Mouse (Mus musculus): ENCODE results near the gene Gja10. TPM values are rescaled to one million over a fixed set of nuclear protein-coding genes. Genes with fewer than 3 reads are reported as not detected.

Gja10 gene
- polyA plus RNA-seq, 1 experiment from 2014 or later: 0.09 TPM

- DNase-seq (ENCODE audit: low spot score) (peak; percentile 50), ATAC-seq (replicated peaks; ENCODE audit: low FRiP score, low TSS enrichment, low read depth) (peak; percentile 42; the same call in 1 of the 2 replicates)
- Histone ChIP-seq H3K4me1 (replicated peaks; ENCODE audit: control insufficient read depth, insufficient read depth, low read length) (peaks cover 11% of the 10 kb centered on the region), H3K4me3 (ENCODE audit: low read depth, low read length) (no peak overlapping the region), H3K9me3 (ENCODE audit: control insufficient read depth, low read length) (no peaks in the 10 kb centered on the region), H3K9ac (ENCODE audit: low read length) (no peak overlapping the region), H3K27me3 (replicated peaks; ENCODE audit: control insufficient read depth, insufficient read depth, low read length) (no peaks in the 10 kb centered on the region), H3K27ac (ENCODE audit: low read depth) (no peak overlapping the region), H3K4me2 (ENCODE audit: low read length) (no peak overlapping the region), H3K36me3 (ENCODE audit: control insufficient read depth, insufficient read depth, low read length) (no peaks in the 10 kb centered on the region)
- WGBS: 39% methylated on average over 17 of the region's 17 CpGs
Measured at GRCm38 (mm10) chr4:32569995-32570938, 32.3 kb downstream of the Gja10 start.

GRCm38 (mm10) chr4:32569054-32569453 lies 33.5 kb downstream of the Gja10 start:
- 0 out of 2 replicates have a peak, but pooled peaks cover under 1% of the 10 kb centered on the region for H3K36me3 ChIP-seq (ENCODE audit: control insufficient read depth, insufficient read depth, low read length)
- H3K4me1 ChIP-seq (replicated peaks; ENCODE audit: control insufficient read depth, insufficient read depth, low read length): peaks cover 11% of the 10 kb centered on the region
- no peak overlapping the region for H3K27ac ChIP-seq (ENCODE audit: low read depth)
- no peak for DNase-seq (ENCODE audit: low spot score)
- no peaks in the 10 kb centered on the region for H3K27me3 ChIP-seq (replicated peaks; ENCODE audit: control insufficient read depth, insufficient read depth, low read length)
- whole genome bisulfite sequencing: 78% methylated on average over 4 of the region's 4 CpGs
- no peak overlapping the region for H3K9ac ChIP-seq (ENCODE audit: low read length)
- H3K9me3 ChIP-seq (ENCODE audit: control insufficient read depth, low read length): no peaks in the 10 kb centered on the region
- H3K4me2 ChIP-seq (ENCODE audit: low read length): no peak overlapping the region
- H3K4me3 ChIP-seq (ENCODE audit: low read depth, low read length): no peak overlapping the region
- ATAC-seq (replicated peaks; ENCODE audit: low FRiP score, low TSS enrichment, low read depth): no peak

GRCm38 (mm10) chr4:32564918-32565317 lies 37.6 kb downstream of the Gja10 start:
- Histone ChIP-seq H3K27me3 (replicated peaks; ENCODE audit: control insufficient read depth, insufficient read depth, low read length) (no peaks in the 10 kb centered on the region), H3K9ac (ENCODE audit: low read length) (no peak overlapping the region), H3K4me1 (replicated peaks; ENCODE audit: control insufficient read depth, insufficient read depth, low read length) (peaks cover 11% of the 10 kb centered on the region), H3K36me3 (ENCODE audit: control insufficient read depth, insufficient read depth, low read length) (peaks cover 9% of the 10 kb centered on the region; the same call in 1 of the 2 replicates), H3K4me3 (ENCODE audit: low read depth, low read length) (no peak overlapping the region), H3K9me3 (ENCODE audit: control insufficient read depth, low read length) (no peaks in the 10 kb centered on the region), H3K4me2 (ENCODE audit: low read length) (no peak overlapping the region), H3K27ac (ENCODE audit: low read depth) (no peak overlapping the region)
- ATAC-seq (replicated peaks; ENCODE audit: low FRiP score, low TSS enrichment, low read depth) (no peak), DNase-seq (ENCODE audit: low spot score) (no peak)
- 87% methylated on average over 8 of the region's 8 CpGs for WGBS

GRCm38 (mm10) chr4:32564416-32564815 lies 38.1 kb downstream of the Gja10 start:
- Histone ChIP-seq H3K36me3 (ENCODE audit: control insufficient read depth, insufficient read depth, low read length) (peaks cover 9% of the 10 kb centered on the region; the same call in 1 of the 2 replicates), H3K9ac (ENCODE audit: low read length) (no peak overlapping the region), H3K9me3 (ENCODE audit: control insufficient read depth, low read length) (no peaks in the 10 kb centered on the region), H3K27me3 (replicated peaks; ENCODE audit: control insufficient read depth, insufficient read depth, low read length) (no peaks in the 10 kb centered on the region), H3K4me2 (ENCODE audit: low read length) (no peak overlapping the region), H3K27ac (ENCODE audit: low read depth) (no peak overlapping the region), H3K4me1 (replicated peaks; ENCODE audit: control insufficient read depth, insufficient read depth, low read length) (peaks cover 12% of the 10 kb centered on the region), H3K4me3 (ENCODE audit: low read depth, low read length) (no peak overlapping the region)
- no peak for DNase-seq (ENCODE audit: low spot score)
- WGBS: 87% methylated on average over 7 of the region's 7 CpGs
- no peak for ATAC-seq (replicated peaks; ENCODE audit: low FRiP score, low TSS enrichment, low read depth)

- H3K4me1 ChIP-seq (replicated peaks; ENCODE audit: control insufficient read depth, insufficient read depth, low read length): peaks cover 12% of the 10 kb centered on the region
- ATAC-seq (replicated peaks; ENCODE audit: low FRiP score, low TSS enrichment, low read depth) (no peak), DNase-seq (ENCODE audit: low spot score) (no peak)
- H3K36me3 ChIP-seq (ENCODE audit: control insufficient read depth, insufficient read depth, low read length): peaks cover 9% of the 10 kb centered on the region; the same call in 1 of the 2 replicates
- no peak overlapping the region for H3K27ac ChIP-seq (ENCODE audit: low read depth)
- no peak overlapping the region for H3K4me2 ChIP-seq (ENCODE audit: low read length)
- H3K9ac ChIP-seq (ENCODE audit: low read length): no peak overlapping the region
- WGBS: 97% methylated on average over 35 of the region's 35 CpGs
- no peaks in the 10 kb centered on the region for H3K27me3 ChIP-seq (replicated peaks; ENCODE audit: control insufficient read depth, insufficient read depth, low read length)
- H3K4me3 ChIP-seq (ENCODE audit: low read depth, low read length): no peak overlapping the region
- H3K9me3 ChIP-seq (ENCODE audit: control insufficient read depth, low read length): no peaks in the 10 kb centered on the region
Measured at GRCm38 (mm10) chr4:32562319-32563115, 40.0 kb downstream of the Gja10 start.

- H3K27ac ChIP-seq (ENCODE audit: low read depth): no peak overlapping the region
Measured at GRCm38 (mm10) chr4:32561555-32562095, 40.9 kb downstream of the Gja10 start.

GRCm38 (mm10) chr4:32560724-32561554 lies 41.6 kb downstream of the Gja10 start:
- H3K27ac ChIP-seq (ENCODE audit: low read depth): no peak overlapping the region
- H3K36me3 ChIP-seq (ENCODE audit: control insufficient read depth, insufficient read depth, low read length): peaks cover 9% of the 10 kb centered on the region; the same call in 1 of the 2 replicates
- H3K4me1 ChIP-seq (replicated peaks; ENCODE audit: control insufficient read depth, insufficient read depth, low read length): peaks cover 12% of the 10 kb centered on the region
- H3K27me3 ChIP-seq (replicated peaks; ENCODE audit: control insufficient read depth, insufficient read depth, low read length): no peaks in the 10 kb centered on the region
- H3K4me3 ChIP-seq (ENCODE audit: low read depth, low read length): no peak overlapping the region
- H3K4me2 ChIP-seq (ENCODE audit: low read length): no peak overlapping the region
- ATAC-seq (replicated peaks; ENCODE audit: low FRiP score, low TSS enrichment, low read depth) (no peak), DNase-seq (ENCODE audit: low spot score) (no peak)
- no peaks in the 10 kb centered on the region for H3K9me3 ChIP-seq (ENCODE audit: control insufficient read depth, low read length)
- 60% methylated on average over 8 of the region's 8 CpGs for WGBS
- no peak overlapping the region for H3K9ac ChIP-seq (ENCODE audit: low read length)

More at GRCm38 (mm10) chr4:32561555-32562095, 40.9 kb downstream of the Gja10 start:
- Histone ChIP-seq H3K27me3 (replicated peaks; ENCODE audit: control insufficient read depth, insufficient read depth, low read length) (no peaks in the 10 kb centered on the region), H3K9me3 (ENCODE audit: control insufficient read depth, low read length) (no peaks in the 10 kb centered on the region), H3K4me1 (replicated peaks; ENCODE audit: control insufficient read depth, insufficient read depth, low read length) (peaks cover 12% of the 10 kb centered on the region), H3K4me2 (ENCODE audit: low read length) (no peak overlapping the region), H3K36me3 (ENCODE audit: control insufficient read depth, insufficient read depth, low read length) (peaks cover 9% of the 10 kb centered on the region; the same call in 1 of the 2 replicates), H3K9ac (ENCODE audit: low read length) (no peak overlapping the region), H3K4me3 (ENCODE audit: low read depth, low read length) (no peak overlapping the region)
- ATAC-seq (replicated peaks; ENCODE audit: low FRiP score, low TSS enrichment, low read depth) (no peak), DNase-seq (ENCODE audit: low spot score) (no peak)
- WGBS: 58% methylated on average over 12 of the region's 12 CpGs

All from intestine, embryonic 14.5 days (tissue).